Mouse (Mus musculus) retina, postnatal 7 days (tissue): Measurements from ENCODE around the gene Pgm2.
A peak's percentile ranks its signal among the peaks of the same experiment; 100 is the strongest.

Experiments
- DNase-seq: peaks from one replicate; pipeline ENCODE4 v3.0.0-alpha.2; 2012; ENCODE audit warnings: low read depth, low spot score

The Pgm2 gene

DNA sequence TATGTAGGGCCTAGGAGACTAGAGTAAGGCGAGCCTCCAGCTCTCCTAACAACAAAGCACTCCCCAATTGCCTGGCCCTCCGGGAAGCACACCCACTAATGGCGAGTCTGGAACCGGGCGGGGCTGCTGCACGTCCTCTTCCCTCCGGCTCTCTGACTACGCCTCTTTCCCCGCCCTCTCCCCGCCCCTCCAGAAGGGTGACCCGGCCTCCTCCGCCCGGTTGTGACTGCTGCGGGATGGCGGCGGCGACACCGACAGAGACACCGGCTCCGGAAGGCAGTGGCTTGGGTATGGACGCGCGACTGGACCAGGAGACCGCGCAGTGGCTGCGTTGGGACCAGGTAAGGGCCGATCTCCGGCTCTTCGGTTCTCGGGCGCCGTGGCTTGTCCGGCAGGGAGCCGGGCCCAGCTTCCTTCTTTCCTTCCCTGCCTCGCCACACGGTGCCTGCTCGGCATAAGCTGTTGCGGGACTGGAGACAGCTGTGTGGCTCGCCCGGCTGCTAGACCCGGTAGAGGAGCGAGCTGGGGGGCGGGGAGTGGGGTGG, at the start of gene Pgm2:
Gene Pgm2 (plus strand): TSS at position 203 of the 545 bp plus-strand sequence.
- peak; percentile 53 for DNase-seq

DNA sequence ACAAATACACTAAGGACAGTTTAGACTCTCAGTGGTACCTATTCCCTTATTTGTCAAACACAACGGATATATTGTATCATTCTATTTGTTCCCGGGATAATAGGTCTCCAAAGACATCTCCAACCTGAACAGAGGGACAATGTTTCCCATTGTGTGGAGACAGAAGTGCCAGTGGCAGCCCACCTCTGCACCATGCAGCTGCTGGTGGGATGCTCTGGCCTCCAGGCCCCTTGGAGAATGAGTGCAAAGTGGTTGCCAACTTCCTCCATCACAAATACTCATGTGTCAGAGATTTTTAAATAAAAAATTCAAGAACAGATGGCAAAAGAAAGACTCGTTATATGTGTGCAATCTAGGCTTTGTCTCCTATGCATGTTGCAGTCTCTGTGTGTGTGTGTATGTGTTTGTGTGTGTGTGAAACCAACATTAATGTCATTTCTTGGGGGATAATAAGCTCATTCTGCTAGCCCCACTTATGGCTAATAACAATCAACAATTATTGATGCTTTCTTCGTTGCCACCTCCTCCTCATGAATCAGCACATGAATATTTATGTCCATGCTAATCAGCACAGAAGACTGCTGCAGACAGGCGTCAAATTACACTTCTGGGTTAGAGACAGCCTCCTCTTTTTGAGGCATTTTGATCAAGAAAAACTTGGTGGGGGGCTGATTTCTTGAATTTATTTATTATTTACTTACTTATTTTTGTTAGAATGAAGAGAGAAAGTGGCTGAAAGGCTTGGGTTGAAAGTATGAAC, 48.9 kb upstream of the Pgm2 start:
- no peak for DNase-seq

DNA sequence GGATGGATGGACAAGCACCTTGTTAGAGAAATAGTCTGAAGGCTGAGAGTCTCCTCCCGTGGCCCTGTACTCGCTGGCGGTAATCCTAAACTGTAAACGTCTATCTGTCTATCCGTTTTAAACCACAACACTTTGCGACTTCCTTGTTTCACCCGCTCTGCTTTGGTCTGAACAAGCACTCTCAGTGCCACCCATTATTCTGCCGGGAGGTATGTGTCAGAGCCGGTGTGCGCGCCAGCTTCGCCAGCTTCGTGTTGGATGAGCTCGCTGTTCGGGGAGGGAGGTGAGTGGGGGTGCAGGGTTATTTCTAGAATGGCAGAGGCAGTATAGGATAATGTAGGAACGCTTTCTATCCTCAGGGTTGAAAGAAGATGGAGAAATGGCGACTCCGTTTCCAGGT, 48.0 kb upstream of the Pgm2 start:
- DNase-seq: no peak

DNA sequence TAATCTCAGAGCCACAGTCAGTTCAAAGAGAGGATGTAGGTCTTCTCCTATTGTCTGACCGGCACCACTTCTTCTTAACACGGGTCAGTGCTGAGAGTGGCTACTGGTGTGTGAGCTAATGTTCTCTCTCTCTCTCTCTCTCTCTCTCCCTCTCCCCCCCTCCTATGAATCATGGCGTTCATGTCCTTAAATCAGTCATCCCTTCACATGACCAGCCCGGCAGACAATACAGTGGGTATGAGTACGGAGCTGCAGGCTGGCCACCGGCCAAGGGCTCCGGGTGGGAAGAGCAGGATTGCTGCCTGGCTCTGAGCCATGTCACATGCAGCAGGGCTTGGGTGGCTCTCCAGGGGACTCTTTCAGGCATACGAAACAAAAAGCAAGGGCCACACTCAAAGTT, 47.2 kb upstream of the Pgm2 start:
- no peak for DNase-seq

DNA sequence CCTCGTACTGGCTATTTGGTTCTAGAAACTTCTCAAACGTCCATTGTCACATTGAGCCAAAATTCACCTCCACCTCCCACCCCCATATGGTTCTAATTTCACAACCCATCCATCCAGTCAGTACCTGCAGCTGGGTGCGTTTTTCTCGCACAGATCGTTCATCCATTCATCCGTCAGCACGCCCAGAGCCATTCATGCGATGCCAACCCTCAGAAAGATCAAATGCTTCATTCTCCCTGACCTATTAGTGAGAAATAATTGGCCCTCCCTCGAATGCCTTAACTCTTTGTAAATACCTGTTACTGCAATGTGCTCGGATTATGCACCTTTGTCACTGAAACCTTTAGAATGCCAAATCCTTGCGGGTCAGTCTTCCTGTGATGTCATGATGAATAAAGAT, 45.8 kb upstream of the Pgm2 start:
- no peak for DNase-seq

DNA sequence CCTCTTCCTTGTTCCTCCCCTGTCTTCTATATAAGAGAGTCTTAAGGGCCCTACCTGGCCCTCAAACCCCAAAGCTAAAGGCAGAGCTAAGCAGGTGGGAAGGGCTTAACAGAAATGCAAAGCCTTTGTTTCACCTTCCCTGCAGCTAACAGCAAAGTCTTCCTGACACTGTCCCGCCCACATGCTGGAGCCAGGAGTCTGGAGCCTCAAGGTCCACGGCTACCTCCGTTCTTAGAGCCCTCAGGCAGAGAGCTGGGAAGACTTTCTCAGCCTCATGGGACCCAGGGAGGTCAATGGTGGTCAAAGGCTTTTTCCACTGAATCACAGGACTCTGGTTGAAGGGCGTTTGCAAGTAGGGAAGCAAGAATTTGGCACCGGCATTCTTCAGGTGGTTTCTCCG, 44.8 kb upstream of the Pgm2 start:
- DNase-seq: no peak

DNA sequence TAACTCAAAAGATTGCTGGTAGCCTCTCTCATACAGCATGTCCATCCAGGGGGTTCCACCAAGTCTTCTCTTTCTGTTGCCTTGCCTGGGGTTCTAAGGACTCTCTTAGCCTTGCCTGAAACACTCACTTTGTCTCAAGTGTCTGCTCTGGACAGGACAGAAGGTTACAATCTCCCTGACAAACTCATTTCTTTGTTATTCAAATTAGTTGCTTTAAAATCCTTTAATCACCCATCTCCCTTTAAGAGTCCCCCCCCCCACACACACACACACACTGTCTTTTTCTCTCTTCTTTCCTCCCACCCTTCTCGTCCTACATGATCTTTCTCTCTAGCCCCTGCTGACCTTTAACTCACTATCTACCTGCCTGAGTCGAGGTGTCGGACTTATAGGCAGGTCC, 44.1 kb upstream of the Pgm2 start:
- no peak for DNase-seq

DNA sequence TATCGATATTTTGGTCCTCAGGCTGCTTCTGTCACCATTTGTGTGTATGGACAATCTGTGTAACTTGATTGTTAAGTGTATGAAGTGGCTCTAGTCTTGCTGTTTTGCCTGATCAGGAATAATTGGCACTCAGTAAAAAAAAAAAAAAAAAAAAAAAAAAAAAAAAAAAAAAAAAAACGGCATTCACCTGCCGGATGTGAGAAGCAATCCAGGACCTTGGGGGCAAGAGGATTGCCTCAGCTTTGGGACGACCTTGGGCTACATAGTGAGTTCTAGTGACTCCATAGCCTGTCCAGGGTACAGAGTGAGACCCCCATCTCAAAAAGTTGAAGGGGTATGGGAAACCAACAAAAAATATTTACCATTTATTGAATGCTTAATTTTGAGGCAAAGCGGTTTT, 43.5 kb upstream of the Pgm2 start:
- DNase-seq: no peak

DNA sequence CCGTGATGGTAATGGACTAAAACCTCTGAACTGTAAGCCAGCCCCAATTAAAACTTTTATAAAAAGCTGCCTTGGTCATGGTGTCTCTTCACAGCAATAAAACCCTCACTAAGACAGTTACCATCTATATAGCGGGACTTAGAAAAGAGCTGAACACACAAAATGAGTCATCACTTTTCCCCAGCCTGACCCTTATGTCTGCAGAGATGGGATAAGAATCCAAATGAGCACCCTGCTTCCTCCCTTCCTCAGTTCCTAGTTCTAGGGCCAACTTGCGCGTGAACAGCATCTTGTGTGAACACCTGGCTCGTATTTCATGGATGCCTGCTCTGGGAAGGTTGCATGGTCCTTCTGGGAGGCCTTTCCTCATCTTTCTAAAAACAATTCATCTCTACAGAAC, 39.7 kb upstream of the Pgm2 start:
- DNase-seq: no peak

DNA sequence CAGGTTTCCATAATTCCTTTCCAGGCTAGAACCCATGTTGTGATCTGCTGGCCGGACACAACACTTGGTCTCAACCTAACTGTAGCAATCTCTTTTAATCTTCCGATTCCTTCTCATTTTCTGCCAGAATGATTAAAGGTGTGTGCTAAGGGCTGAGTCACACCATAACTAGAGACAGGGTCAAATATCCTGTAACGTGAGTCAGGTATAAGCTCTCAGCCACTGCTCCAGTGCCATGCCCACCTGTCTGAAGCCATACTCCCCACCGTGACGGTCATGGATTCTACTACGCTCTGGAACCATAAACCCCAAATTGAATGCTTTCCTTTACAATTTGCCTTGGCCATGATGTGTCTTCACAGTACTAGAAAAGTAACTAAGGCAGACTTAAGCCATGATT, 36.5 kb upstream of the Pgm2 start:
- no peak for DNase-seq

DNA sequence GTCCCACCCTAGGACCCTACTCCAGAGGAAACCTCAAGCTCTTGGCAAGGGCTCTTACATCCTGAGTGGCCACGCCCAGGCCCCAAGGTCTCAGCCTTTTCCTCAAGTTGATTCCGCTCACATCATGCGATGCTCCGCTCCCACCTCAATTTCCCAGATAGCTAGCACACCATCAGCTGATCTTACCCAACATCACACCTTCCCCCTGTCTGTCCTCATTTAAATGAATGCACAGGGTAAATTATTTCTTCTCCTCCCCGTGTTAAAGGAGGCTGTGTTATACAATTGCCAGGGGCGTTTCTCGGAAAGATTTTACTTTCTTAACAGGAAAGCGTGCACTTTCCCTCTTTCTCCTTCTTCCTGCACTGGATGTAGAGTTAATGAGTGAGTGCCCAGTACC, 31.9 kb upstream of the Pgm2 start:
- no peak for DNase-seq

DNA sequence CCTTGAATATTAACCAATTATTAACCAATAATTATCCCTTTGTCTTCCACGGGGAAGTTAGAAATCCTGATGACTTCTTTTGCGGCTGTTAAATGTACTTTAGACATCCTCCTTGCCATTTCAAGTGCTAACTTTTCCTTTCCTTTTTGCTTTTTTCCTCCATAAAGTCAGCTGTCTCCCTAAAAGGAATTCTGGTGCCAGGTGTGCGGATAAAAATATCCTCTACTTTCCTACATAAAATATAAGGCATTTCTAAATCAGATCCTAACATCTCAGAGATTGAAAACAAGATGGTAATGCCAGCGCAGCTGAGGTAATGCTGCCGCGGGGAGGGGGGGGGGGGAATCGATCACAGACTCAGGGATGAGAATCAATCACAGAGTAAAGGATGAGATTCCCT, 31.1 kb upstream of the Pgm2 start:
- DNase-seq: no peak

DNA sequence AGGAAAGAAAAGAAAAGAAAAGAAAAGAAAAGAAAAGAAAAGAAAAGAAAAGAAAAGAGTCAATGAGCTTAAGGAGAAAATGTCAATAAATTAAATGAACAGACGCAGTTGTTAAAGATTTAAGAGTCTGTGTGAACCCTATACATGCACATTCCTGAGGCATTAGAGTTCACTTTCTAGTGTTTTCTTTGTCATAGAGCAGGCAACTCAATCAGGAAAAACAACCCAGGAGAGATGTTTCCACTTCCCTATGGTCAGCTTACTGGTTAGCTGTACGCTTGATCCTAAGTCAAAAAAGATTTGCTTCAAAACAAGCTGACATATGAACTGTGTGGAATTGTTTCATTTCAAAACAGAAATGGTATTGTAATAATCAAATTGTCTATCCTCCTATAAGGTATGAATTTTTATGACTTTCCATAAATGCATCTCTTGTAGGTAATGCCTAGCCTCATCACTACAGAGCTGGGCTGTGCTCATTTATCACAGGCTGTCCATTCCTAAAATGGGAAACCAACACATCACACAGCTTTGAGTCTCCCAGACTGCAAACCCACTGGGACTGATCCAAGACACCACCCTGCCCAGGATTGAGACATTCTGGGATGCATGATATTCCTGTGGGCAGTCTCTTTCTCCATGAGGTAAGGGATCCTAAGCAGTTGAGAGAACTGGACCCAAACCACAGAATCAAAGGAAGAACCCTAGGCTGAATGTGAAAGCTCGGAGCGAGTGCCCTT, 29.7 kb upstream of the Pgm2 start:
- no peak for DNase-seq

DNA sequence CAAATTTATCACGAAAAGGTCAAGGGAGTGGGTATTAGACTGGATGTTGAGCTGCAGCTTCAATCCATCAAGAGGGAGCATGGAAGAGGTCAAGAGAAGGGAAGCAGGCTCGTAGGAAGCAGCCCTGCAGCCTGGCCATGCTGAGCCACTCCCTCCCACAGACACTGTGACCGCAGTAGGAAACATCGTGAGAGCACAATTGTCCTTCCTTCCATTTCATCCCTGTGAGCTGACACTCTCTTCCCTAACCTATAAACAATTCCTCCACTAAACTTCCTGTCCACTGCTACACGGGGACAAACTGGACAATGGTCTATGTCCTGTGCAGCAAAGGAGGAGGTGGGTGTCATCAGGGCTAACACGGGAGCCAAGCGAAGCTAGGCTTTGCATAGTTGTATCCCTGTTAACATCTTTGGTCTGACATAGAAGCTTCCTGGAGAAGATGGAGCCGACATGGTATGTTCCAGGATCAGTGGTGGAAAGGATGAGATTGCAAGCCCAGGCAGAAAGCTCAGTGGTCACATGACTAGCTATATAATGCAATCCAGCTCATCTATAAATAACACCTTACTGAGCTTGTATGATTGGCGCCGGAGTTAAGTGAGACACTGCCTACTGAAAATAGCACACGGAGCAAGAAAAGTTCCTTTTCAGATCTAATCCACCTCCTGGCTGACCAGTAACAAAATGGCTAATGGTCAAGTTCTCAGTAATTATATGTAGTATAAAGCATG, 29.0 kb upstream of the Pgm2 start:
- no peak for DNase-seq

DNA sequence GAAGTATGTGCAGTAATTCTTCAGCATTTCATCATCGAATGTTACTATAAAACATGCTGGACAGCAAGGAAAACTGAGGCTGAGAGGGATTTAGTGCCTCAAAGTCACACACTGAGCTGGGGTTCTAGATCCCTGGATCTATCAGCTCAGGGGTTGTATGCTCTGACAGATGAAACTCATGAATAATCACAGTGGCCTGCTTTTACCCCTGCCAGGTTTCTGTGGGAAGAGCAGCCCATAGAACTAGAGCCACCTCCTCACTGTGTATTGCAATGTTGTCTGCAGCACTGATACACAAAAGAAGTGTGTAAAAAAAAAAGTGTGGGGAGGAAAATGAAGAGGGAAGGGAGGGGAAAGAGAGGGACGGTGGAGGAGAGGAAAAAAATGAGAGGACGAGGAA, 28.3 kb upstream of the Pgm2 start:
- DNase-seq: no peak

DNA sequence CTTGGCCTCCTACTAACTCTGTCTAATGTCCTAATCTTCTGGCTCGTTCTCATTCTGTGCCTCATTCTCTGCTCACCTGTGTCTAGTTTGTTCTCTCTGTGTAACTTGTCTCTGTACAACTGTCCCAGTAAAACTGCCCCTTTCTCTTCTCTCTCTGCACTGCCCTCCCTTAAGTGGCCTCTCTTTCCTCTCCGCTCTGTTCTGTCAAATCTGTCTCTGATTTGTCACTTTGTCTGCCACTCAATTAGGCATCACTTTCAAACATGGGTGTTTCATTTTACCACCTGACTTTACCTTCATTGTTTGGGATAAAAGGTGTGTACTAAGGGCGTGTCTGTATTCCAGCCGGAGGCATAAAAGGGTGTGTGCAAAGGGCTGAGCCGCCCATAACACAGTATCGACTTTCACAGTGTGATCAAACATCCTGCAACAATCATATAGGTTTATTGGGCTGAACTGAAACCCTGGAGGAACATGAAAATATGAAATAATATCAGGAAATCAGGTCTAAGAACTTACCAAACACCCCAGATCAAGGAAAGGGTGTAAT, 27.2 kb upstream of the Pgm2 start:
- no peak for DNase-seq

DNA sequence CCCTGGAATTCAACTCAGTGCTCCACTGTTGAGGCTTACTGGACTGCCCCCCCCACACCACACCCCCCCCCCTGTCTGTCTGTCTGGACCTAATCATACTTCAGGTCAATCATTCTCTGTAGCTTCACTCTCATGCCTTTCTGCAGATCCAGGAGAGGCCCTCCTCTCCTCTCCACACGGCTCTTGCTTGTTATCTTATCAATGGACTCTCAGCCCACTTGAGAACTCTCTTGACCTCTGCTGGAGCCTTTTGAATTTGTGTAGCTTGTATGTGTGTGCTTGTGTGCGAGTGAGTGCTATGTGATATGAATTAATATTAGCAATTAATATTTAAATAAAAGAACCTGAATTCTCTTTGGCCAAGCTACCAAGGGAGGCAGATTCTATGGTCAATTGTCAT, 26.6 kb upstream of the Pgm2 start:
- DNase-seq: no peak

DNA sequence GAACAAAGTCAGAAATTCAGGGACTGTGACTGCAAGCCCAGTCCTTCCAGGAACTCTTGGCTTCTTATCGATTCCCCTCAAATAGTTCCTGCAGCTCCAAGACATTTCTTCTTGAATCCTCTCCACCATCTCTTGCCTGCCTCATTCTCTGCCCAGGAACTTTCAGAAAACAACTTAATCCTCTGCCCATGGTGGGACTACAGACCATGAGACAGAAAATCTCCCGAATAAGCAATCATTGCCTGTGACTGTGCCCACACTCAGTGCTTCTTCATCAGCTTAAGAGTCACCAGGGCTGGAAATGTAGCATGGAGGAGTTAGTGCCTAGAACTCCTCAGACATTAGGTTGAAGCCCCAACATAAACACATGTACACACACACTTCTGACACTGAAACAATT, 25.2 kb upstream of the Pgm2 start:
- DNase-seq: no peak

DNA sequence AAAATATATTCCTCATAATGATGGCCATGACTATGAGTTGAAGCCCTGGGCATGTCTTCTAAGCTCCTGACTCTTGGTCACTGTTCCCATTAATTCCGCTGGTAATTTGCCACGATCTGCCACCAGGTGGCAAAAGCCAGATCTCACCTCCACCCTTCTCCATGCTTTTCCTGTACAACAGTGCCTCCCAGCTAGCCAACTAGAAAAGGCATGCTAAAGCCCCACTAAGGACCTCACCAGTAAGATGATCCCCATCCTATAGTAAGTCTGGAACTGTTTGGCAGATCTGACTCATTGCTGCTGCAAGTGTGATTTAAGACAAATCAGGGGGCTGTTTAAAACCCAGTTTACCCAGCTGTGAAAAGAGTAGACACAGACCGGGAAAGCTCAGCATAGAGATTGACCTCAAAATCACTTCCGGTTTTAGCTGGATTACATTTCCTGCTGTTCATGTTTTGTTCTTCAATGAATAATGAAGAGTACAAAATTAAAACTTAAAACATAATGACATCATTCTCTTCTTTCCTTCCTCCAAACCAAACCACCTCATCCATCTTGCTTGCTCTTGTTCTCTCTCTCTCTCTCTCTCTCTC, 22.6 kb upstream of the Pgm2 start:
- peak; percentile 27 for DNase-seq

DNA sequence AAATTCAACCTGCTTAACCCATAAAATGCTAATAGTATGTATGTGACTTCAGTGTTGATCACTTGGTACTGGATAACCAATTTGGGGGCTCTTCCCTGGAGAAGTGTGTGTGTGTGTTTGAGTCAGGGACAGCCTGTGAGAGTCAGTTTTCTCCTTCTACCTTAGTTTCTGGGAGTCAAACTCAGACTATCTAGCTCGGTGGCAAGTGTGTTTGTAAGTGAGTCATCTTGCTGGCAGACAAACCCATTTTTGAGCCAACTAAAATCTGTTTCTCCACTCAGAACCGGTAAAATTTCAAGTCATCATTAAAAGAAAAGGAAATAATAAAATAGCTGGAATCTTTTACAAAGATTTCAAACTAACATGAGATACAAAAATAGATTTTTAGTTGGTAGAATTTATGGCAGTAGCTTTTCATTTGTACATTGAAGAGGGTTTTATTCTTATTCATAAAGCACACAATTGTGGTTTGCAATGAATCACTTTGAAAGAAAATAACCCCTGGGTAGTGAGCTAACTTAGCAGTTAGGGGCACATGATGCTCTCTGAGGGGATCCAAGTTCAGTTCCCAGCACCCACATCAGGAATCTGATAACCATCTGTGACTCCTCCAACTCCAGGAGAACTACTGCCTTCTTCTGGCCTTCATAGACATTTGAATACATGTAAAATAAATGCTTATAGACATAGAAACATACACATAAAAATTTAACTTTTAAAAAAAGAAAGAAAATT, 21.8 kb upstream of the Pgm2 start:
- no peak for DNase-seq

DNA sequence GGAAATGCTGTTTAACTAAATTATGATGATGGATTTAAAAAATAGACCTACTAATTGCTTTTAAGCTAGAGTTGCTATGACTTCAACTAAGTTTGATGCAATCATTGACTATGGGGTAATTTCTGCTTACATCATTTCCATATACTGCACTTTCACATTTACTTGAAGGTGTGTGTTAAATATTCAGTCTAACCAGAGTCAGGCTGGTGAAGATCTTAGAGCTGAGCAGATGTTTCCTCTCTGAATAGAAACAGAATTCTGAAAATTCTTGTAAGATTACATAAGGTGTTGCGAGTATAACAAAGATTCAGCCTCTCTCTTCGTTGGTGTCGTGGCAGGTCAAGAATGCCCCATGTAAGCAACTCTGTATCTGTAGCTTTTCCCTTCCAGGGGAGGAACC, 18.3 kb upstream of the Pgm2 start:
- no peak for DNase-seq
